Mouse (Mus musculus) mature B cell (primary cell): Measurements from ENCODE around the gene Hmg20b.

ENCODE experiments used
- in situ Hi-C: fragments of 300-500 bp; cut with MboI; formaldehyde crosslinking; loops from 2 replicates; pipeline ENCODE4 v1.14.3; 2019

Hmg20b gene

GRCm38 (mm10) chr10:81354738-81355477 is 4.6 kb upstream of the Hmg20b start:
- in situ Hi-C loops: no loop called here

- in situ Hi-C loops: no loop called here
Observed at GRCm38 (mm10) chr10:81351678-81352291, 1.5 kb upstream of the Hmg20b start.

- in situ Hi-C loops: loop anchor here (10.0 kb wide), 1 partner anchor 55 kb away; the partner anchor contains the start of genes Pip5k1c and Tjp3
Observed at GRCm38 (mm10) chr10:81349961-81350350, 324 bp downstream of the Hmg20b start.

GRCm38 (mm10) chr10:81349146-81349545 is 1.1 kb downstream of the Hmg20b start:
- in situ Hi-C loops: loop anchor here (10.0 kb wide), 1 partner anchor 54 kb away; the partner anchor contains the start of genes Pip5k1c and Tjp3

GRCm38 (mm10) chr10:81346453-81347067 is 3.7 kb downstream of the Hmg20b start:
- in situ Hi-C loops: loop anchor here (10.0 kb wide), 1 partner anchor 52 kb away; the partner anchor contains the start of genes Pip5k1c and Tjp3

GRCm38 (mm10) chr10:81345162-81345534 is 5.1 kb downstream of the Hmg20b start:
- in situ Hi-C loops: loop anchor here (10.0 kb wide), 1 partner anchor 50 kb away; the partner anchor contains the start of genes Pip5k1c and Tjp3

GRCm38 (mm10) chr10:81344421-81345161 is 5.7 kb downstream of the Hmg20b start:
- in situ Hi-C loops: loop anchor here (10.0 kb wide), 1 partner anchor 50 kb away; the partner anchor contains the start of genes Pip5k1c and Tjp3

GRCm38 (mm10) chr10:81342686-81343505 is 7.4 kb downstream of the Hmg20b start, which contains the start of gene Gipc3:
Gene Gipc3 (minus strand): TSS chr10:81343266.
- in situ Hi-C loops: loop anchor here (10.0 kb wide), 1 partner anchor 48 kb away; the partner anchor contains the start of genes Pip5k1c and Tjp3

- in situ Hi-C loops: loop anchor here (10.0 kb wide), 1 partner anchor 47 kb away; the partner anchor contains the start of genes Pip5k1c and Tjp3
Observed at GRCm38 (mm10) chr10:81341333-81341949, 8.8 kb downstream of the Hmg20b start.

GRCm38 (mm10) chr10:81340551-81341332 is 9.5 kb downstream of the Hmg20b start:
- in situ Hi-C loops: loop anchor here (10.0 kb wide), 1 partner anchor 46 kb away; the partner anchor contains the start of genes Pip5k1c and Tjp3

GRCm38 (mm10) chr10:81336558-81336957 is 13.7 kb downstream of the Hmg20b start:
- in situ Hi-C loops: no loop called here

GRCm38 (mm10) chr10:81335393-81336340 is 14.6 kb downstream of the Hmg20b start:
- in situ Hi-C loops: no loop called here

GRCm38 (mm10) chr10:81334324-81334723 is 16.0 kb downstream of the Hmg20b start:
- in situ Hi-C loops: no loop called here

- in situ Hi-C loops: no loop called here
Observed at GRCm38 (mm10) chr10:81332277-81332676, 18.0 kb downstream of the Hmg20b start.

GRCm38 (mm10) chr10:81330007-81330406 is 20.3 kb downstream of the Hmg20b start:
- in situ Hi-C loops: no loop called here

GRCm38 (mm10) chr10:81329194-81329975 is 20.9 kb downstream of the Hmg20b start:
- in situ Hi-C loops: no loop called here

- in situ Hi-C loops: no loop called here
Observed at GRCm38 (mm10) chr10:81328386-81328785, 21.9 kb downstream of the Hmg20b start, which contains the start of gene Tbxa2r. Gene Tbxa2r (plus strand): TSS chr10:81328731.
